Mouse (Mus musculus) embryonic stem cell, embryonic (primary cell): ENCODE measurements around the gene Zmym4.

Experiments
- CTCF ChIA-PET, 4 experiments: fragments of 300-600 bp in 2 of 4; fragments of 350-600 bp in 2 of 4; sonication (Branson Sonifier 250); formaldehyde crosslinking; loops; one replicate each; lab custom pipeline; 2022; ENCODE audit warnings: inconsistent platforms in 2 of 4; lab: Charles Lee
- POLR2A ChIA-PET, 4 experiments: fragments of 300-600 bp in 2 of 4; fragments of 350-600 bp in 2 of 4; sonication (Branson Sonifier 250); formaldehyde crosslinking; loops; one replicate each; lab custom pipeline; 2022; ENCODE audit warnings: antibody characterized with exemption in 4 of 4, inconsistent platforms in 1 of 4; lab: Charles Lee

Gene Zmym4

GRCm38 (mm10) chr4:126861514-126862266 is 106.2 kb downstream of the Zmym4 start:
- POLR2A ChIA-PET = interaction anchor here in 3 of 4 experiments (0.6 to 1.8 kb wide), 13 partner anchors 8 to 188 kb away, joined by 3 to 13 read pairs (median 3); partner anchors contain the start of gene Psmb2 (in 2 of the 3)
- CTCF ChIA-PET = interaction anchor here (0.5 to 1.9 kb wide), 16 partner anchors 9 to 594 kb away, joined by 3 to 9 read pairs (median 3); no protein-coding TSS in a partner anchor

- POLR2A ChIA-PET = interaction anchor here in 2 of 4 experiments (0.7 to 1.7 kb wide), 10 partner anchors 8 to 160 kb away, joined by 3 to 11 read pairs (median 4); partner anchors contain the start of gene Sfpq (in 1 of the 2)
- CTCF ChIA-PET = interaction anchor here (0.5 to 1.7 kb wide), 6 partner anchors 11 to 260 kb away, joined by 3 to 7 read pairs (median 3); no protein-coding TSS in a partner anchor
These were observed 107.5 kb downstream of the Zmym4 start for GRCm38 (mm10) chr4:126860268-126860986.

- ChIA-PET CTCF (interaction anchor here in 2 of 4 experiments (0.6 to 3.1 kb wide), 6 partner anchors 9 to 140 kb away, joined by 3 to 11 read pairs (median 4); no protein-coding TSS in a partner anchor), POLR2A (interaction anchor here in 2 of 4 experiments (0.8 to 2.2 kb wide), 10 partner anchors 9 to 530 kb away, joined by 3 to 11 read pairs (median 4); no protein-coding TSS in a partner anchor)
These were observed 115.0 kb downstream of the Zmym4 start for GRCm38 (mm10) chr4:126852971-126853370.

- CTCF ChIA-PET = interaction anchor here in 3 of 4 experiments (0.6 to 3.1 kb wide), 5 partner anchors 8 to 11 kb away, joined by 3 to 11 read pairs (median 3); no protein-coding TSS in a partner anchor
- POLR2A ChIA-PET = interaction anchor here in 2 of 4 experiments (0.6 to 2.4 kb wide), 7 partner anchors 9 to 387 kb away, joined by 3 to 13 read pairs (median 5); partner anchors contain the start of genes AU040320 (in 1 of the 2) and Ncdn (in 1 of the 2)
These were observed 117.2 kb downstream of the Zmym4 start for GRCm38 (mm10) chr4:126850778-126851080.

GRCm38 (mm10) chr4:126850019-126850777 is 117.7 kb downstream of the Zmym4 start:
- CTCF ChIA-PET = interaction anchor here in 3 of 4 experiments (0.7 to 3.1 kb wide), 7 partner anchors 8 to 138 kb away, joined by 3 to 11 read pairs (median 4); no protein-coding TSS in a partner anchor
- POLR2A ChIA-PET = interaction anchor here in 2 of 4 experiments (0.6 to 2.4 kb wide), 7 partner anchors 9 to 387 kb away, joined by 3 to 13 read pairs (median 5); partner anchors contain the start of genes AU040320 (in 1 of the 2) and Ncdn (in 1 of the 2)

GRCm38 (mm10) chr4:126846971-126847370 is 121.0 kb downstream of the Zmym4 start:
- CTCF ChIA-PET = no interaction called here

GRCm38 (mm10) chr4:126845664-126846063 is 122.3 kb downstream of the Zmym4 start:
- CTCF ChIA-PET = no interaction called here
- POLR2A ChIA-PET = no interaction called here

More at GRCm38 (mm10) chr4:126846971-126847370, 121.0 kb downstream of the Zmym4 start:
- POLR2A ChIA-PET = interaction anchor here in 2 of 4 experiments (1.0 to 1.8 kb wide), 2 partner anchors 9 to 21 kb away, joined by 3 to 5 read pairs; no protein-coding TSS in a partner anchor

GRCm38 (mm10) chr4:126842911-126843310 is 125.0 kb downstream of the Zmym4 start:
- ChIA-PET POLR2A (interaction anchor here in 3 of 4 experiments (0.5 to 3.2 kb wide), 18 partner anchors 9 to 639 kb away, joined by 3 to 10 read pairs (median 3); partner anchors contain the start of genes Psmb2 (in 2 of the 3), Clspn (in 1 of the 3) and Sfpq (in 1 of the 3)), CTCF (interaction anchor here (0.5 to 1.6 kb wide), 13 partner anchors 8 to 407 kb away, joined by 3 to 6 read pairs (median 4); no protein-coding TSS in a partner anchor)

GRCm38 (mm10) chr4:126840996-126841560 is 126.9 kb downstream of the Zmym4 start:
- ChIA-PET POLR2A (interaction anchor here in 2 of 4 experiments (0.6 to 3.2 kb wide), 13 partner anchors 9 to 485 kb away, joined by 3 to 10 read pairs (median 3); partner anchors contain the start of genes AU040320 (in 1 of the 2), Clspn (in 1 of the 2), Ncdn (in 1 of the 2) and Psmb2 (in 1 of the 2)), CTCF (interaction anchor here (0.5 to 4.4 kb wide), 36 partner anchors 8 to 287 kb away, joined by 3 to 42 read pairs (median 6); partner anchors contain the start of genes AU040320 (in 2 of the 4), Ncdn (in 2 of the 4) and Tfap2e (in 1 of the 4))

- ChIA-PET CTCF (interaction anchor here (0.5 to 4.4 kb wide), 71 partner anchors 8 to 301 kb away, joined by 3 to 42 read pairs (median 5); partner anchors contain the start of genes AU040320 (in 3 of the 4), Ncdn (in 3 of the 4), Tfap2e (in 2 of the 4) and Clspn (in 1 of the 4)), POLR2A (interaction anchor here in 3 of 4 experiments (0.6 to 1.8 kb wide), 23 partner anchors 10 to 777 kb away, joined by 3 to 8 read pairs (median 3); partner anchors contain the start of genes AU040320 (in 2 of the 3), Clspn (in 2 of the 3), Ncdn (in 2 of the 3) and Psmb2 (in 1 of the 3))
These were observed 128.1 kb downstream of the Zmym4 start for GRCm38 (mm10) chr4:126839873-126840272.

GRCm38 (mm10) chr4:126838799-126839198 is 129.1 kb downstream of the Zmym4 start:
- ChIA-PET CTCF (interaction anchor here (0.5 to 4.4 kb wide), 25 partner anchors 9 to 421 kb away, joined by 3 to 42 read pairs (median 7); partner anchors contain the start of genes AU040320 (in 2 of the 4) and Ncdn (in 2 of the 4)), POLR2A (interaction anchor here in 2 of 4 experiments (1.2 to 2.2 kb wide), 6 partner anchors 15 to 282 kb away, joined by 3 to 6 read pairs (median 4); partner anchors contain the start of gene Clspn (in 1 of the 2))

- ChIA-PET CTCF (interaction anchor here in 3 of 4 experiments (1.2 to 2.1 kb wide), 4 partner anchors 9 to 90 kb away, joined by 3 to 9 read pairs (median 4); no protein-coding TSS in a partner anchor), POLR2A (interaction anchor here in 2 of 4 experiments (0.6 to 2.5 kb wide), 4 partner anchors 15 to 154 kb away, joined by 3 to 9 read pairs (median 4); partner anchors contain the start of gene Psmb2 (in 1 of the 2))
These were observed 136.8 kb downstream of the Zmym4 start for GRCm38 (mm10) chr4:126831122-126831521.

- ChIA-PET CTCF (no interaction called here), POLR2A (no interaction called here)
These were observed 144.0 kb downstream of the Zmym4 start for GRCm38 (mm10) chr4:126823917-126824316.

GRCm38 (mm10) chr4:126822891-126823882 is 144.7 kb downstream of the Zmym4 start:
- POLR2A ChIA-PET = interaction anchor here in 1 of 4 experiments (0.6 to 1.1 kb wide), 2 partner anchors 9 to 413 kb away, joined by 3 read pairs; no protein-coding TSS in a partner anchor
- CTCF ChIA-PET = interaction anchor here in 1 of 4 experiments (0.7 to 1.0 kb wide), 2 partner anchors 16 to 67 kb away, joined by 3 to 6 read pairs; no protein-coding TSS in a partner anchor

- CTCF ChIA-PET = interaction anchor here in 1 of 4 experiments (1.1 kb wide), 1 partner anchor 25 kb away, joined by 3 read pairs; no protein-coding TSS in a partner anchor
These were observed 153.1 kb downstream of the Zmym4 start for GRCm38 (mm10) chr4:126814854-126815253.

More at GRCm38 (mm10) chr4:126814854-126815253, 153.1 kb downstream of the Zmym4 start:
- POLR2A ChIA-PET = no interaction called here
